Mouse (Mus musculus): ENCODE results near the gene Mael. TPM values are rescaled to one million over a fixed set of nuclear protein-coding genes. Genes with fewer than 3 reads are reported as not detected.
A peak's percentile ranks its signal among the peaks of the same experiment; 100 is the strongest.

Mael gene
- not detected in 2 replicates for polyA plus RNA-seq (2016; fragmentation: Nextera tagmentation; extraction: Ambion mirVana)

DNA sequence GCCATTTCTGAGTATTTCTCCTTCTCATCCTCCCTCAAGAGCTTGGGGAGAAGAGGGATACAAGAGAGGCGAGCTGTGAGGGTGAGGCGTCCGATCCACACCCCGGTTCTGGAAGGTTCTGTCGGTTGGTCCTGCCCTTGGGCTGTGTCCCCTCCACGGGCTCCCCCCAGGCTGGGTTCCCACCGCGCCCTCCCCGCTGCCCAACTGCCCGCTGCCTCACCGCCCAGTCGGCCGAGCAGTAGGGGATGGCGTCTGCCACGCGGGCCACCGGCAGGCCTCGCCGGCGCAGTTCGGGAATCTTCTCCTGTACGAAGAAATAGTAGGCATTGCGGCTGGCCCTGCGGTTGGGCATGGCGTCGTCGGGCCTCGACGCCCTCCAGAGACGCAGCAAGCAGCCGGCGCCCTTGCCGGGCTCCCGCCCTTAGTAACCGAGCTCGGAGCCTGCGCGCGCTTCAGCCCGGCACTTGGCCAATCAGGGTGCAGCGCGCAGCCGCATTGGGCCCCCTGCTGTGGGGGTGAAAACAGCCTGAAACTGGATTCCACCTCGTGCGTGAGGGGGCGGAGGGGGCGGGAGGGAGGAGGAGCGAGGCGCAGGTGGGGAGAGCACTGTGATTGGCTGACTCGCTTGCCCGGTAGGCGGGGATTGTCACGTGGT lies at the start of gene Mael:
Mael (minus strand) TSS at position 433 of the 655 bp plus-strand sequence.
- ATAC-seq (ENCODE audit: low FRiP score, low read depth) = no peak
- Histone ChIP-seq H3K27ac (no peak within 1 kb of the TSS), H3K36me3 (no peaks in the 10 kb centered on the region), H3K27me3 (replicated peaks) (no peaks in the 10 kb centered on the region), H3K9ac (no peak within 1 kb of the TSS), H3K4me2 (replicated peaks) (no peak within 1 kb of the TSS), H3K9me3 (peaks cover 5% of the 10 kb centered on the region), H3K4me3 (no peak within 1 kb of the TSS), H3K4me1 (no peaks in the 10 kb centered on the region)
- 86% methylated on average over 53 of the region's 53 CpGs for WGBS

DNA sequence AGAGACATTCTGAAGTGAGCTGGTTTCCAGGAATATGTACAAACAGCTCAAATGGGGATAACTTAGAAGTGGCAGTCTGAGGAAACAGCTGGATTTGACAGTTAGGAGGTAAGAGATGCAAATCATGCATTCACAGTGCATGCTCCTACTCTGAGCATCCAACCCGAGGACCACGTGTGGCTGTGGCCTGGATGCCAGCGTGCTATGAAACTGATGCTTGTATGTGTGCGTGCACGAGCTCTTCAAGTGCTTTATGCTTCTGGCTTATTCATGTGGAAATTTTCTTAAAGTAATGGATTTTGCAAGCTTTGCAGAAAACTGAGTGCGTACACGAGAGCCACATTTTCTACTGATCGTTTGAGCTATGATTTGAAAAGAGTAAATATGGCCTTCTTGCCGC lies 47.7 kb upstream of the Mael start:
- Histone ChIP-seq H3K36me3 (no peaks in the 10 kb centered on the region), H3K27me3 (replicated peaks) (no peaks in the 10 kb centered on the region), H3K27ac (no peak overlapping the region), H3K9ac (no peak overlapping the region), H3K4me3 (no peak overlapping the region), H3K4me2 (replicated peaks) (no peak overlapping the region), H3K9me3 (no peaks in the 10 kb centered on the region), H3K4me1 (peaks cover 41% of the 10 kb centered on the region)
- no peak for ATAC-seq (ENCODE audit: low FRiP score, low read depth)
- WGBS = 83% methylated on average over 9 of the region's 9 CpGs

DNA sequence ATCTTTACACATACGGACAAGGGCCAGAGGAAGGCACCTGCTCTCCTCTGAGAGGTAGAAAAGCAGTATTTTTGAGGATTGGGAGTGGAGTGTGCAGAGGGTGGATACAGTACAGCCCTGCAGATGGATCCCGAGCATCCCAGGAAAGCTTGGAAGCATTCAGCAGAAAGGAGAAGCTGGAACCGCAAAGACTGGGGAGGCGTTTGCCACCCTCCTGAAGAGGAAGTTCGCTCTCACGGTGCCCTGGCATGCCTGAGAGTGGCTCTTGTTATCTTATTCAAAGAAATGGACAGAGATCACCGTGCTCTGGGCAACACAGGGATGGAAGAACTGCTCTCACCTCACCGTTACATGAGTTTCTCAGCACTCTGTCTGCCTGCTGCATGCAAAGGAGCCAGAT lies 45.8 kb upstream of the Mael start:
- Histone ChIP-seq H3K9ac (no peak overlapping the region), H3K9me3 (no peaks in the 10 kb centered on the region), H3K4me2 (replicated peaks) (no peak overlapping the region), H3K27me3 (replicated peaks) (no peaks in the 10 kb centered on the region), H3K36me3 (no peaks in the 10 kb centered on the region), H3K4me3 (no peak overlapping the region), H3K4me1 (peaks cover 58% of the 10 kb centered on the region), H3K27ac (no peak overlapping the region)
- ATAC-seq (ENCODE audit: low FRiP score, low read depth) = no peak
- WGBS = 60% methylated on average over 8 of the region's 8 CpGs

DNA sequence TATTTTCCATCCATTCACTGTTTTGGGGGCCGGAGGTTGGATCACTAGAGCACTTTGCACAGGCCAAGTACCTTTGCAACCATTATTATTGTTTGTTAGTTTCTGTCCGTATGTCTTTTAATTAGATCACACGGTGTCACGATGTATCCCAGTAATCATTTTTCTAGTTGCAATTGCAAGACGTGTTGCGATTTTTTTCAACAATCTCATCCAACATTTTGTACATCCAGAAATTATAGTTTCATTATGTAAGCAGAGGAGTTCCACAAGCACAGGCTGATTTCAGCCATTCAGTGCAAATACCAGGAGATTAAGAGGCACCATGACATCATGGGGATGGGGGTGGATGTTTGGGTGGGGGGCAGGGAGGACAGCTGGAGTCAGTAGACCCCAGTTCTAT lies 44.9 kb upstream of the Mael start:
- H3K4me2 ChIP-seq (replicated peaks) = no peak overlapping the region
- peaks cover 67% of the 10 kb centered on the region for H3K4me1 ChIP-seq
- no peak overlapping the region for H3K4me3 ChIP-seq
- H3K27ac ChIP-seq = 0 out of 2 replicates have a peak overlapping the region, but pooled peaks have one; percentile 11
- WGBS = 70% methylated on average over 6 of the region's 6 CpGs
- H3K36me3 ChIP-seq = no peaks in the 10 kb centered on the region
- no peaks in the 10 kb centered on the region for H3K27me3 ChIP-seq (replicated peaks)
- H3K9ac ChIP-seq = no peak overlapping the region
- no peaks in the 10 kb centered on the region for H3K9me3 ChIP-seq
- no peak for ATAC-seq (ENCODE audit: low FRiP score, low read depth)

DNA sequence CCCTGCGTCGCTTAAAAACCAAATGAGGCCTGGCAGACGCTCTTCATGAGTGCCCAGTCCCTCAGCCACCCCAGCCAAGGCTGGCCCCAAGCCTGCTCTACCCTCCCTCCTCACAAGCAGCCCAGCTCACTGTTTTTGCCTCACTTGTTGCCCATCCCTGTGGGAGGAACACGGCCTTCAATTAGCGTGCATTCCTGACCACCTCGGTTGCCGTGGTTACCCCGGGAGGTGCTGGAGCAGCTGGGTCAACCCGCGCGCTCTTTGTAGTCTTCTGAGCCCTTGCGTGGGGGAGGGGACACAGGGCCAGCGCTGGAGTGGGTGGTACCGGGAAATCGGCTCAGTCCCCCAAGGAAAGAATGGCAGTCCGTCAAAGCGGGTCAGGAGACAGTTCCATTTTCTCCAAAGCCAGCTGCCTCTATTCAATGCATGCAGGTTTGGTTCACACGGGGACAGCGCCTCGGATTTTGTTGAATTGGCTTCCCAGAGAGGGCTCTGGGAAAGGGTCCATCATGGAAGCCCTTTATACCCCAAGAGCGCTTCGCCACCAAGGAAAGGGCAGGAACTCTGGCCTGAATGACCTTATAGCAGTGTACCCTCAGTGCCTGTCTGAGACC lies 44.2 kb upstream of the Mael start:
- 2% methylated on average over 22 of the region's 22 CpGs for WGBS
- Histone ChIP-seq H3K4me3 (0 out of 2 replicates have a peak overlapping the region, but pooled peaks have one; percentile 0), H3K27ac (0 out of 2 replicates have a peak overlapping the region, but pooled peaks have one; percentile 11), H3K9ac (no peak overlapping the region), H3K4me2 (replicated peaks) (peak overlapping the region; percentile 45), H3K27me3 (replicated peaks) (no peaks in the 10 kb centered on the region), H3K36me3 (no peaks in the 10 kb centered on the region), H3K4me1 (peaks cover 71% of the 10 kb centered on the region), H3K9me3 (no peaks in the 10 kb centered on the region)
- peak; percentile 89 for ATAC-seq (ENCODE audit: low FRiP score, low read depth)

DNA sequence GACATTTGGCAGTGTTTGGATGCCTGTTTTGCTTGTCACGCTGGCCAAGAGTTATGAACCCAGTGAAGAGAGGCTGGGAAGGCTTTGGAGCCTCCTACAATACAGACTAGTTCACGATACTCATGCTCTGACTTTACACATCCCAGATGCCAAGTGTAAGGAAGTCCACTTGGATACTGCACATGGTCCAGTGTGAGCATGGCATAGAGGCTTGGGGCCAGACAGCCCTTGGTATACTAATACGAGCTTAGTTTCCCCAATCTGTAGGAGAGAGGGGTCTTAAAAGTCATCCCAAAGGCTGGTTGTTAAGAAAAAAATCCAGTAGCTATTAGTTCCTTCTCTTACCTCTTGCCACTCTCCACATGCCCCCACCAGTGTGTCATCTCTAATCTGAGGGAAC lies 43.3 kb upstream of the Mael start:
- Histone ChIP-seq H3K4me1 (peaks cover 66% of the 10 kb centered on the region), H3K4me2 (replicated peaks) (peak overlapping the region; percentile 45), H3K9ac (no peak overlapping the region), H3K27ac (no peak overlapping the region), H3K27me3 (replicated peaks) (no peaks in the 10 kb centered on the region), H3K9me3 (no peaks in the 10 kb centered on the region), H3K36me3 (no peaks in the 10 kb centered on the region), H3K4me3 (no peak overlapping the region)
- no peak for ATAC-seq (ENCODE audit: low FRiP score, low read depth)
- WGBS = 15% methylated on average over 3 of the region's 3 CpGs

DNA sequence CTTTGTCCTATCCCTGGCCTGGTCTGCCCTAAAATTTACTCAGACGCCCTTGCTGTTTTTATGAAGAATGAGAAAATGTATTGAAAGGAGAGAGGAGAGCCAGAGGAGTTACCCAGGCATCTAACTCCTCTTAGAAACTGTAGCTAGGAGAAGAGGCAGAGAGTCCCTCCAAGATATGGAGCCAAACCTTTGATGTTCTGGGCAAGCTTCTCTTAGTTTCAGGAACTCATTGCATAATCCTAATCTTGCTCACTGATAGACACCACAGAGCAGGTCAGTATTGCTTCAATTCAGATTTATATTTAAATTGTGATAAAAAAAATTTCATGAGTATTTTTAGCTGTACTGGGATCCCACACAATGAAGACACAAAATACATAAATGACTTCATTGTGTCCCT lies 42.7 kb upstream of the Mael start:
- Histone ChIP-seq H3K9ac (no peak overlapping the region), H3K9me3 (no peaks in the 10 kb centered on the region), H3K36me3 (no peaks in the 10 kb centered on the region), H3K4me1 (peaks cover 66% of the 10 kb centered on the region), H3K4me2 (replicated peaks) (peak overlapping the region; percentile 17; the same call in 1 of the 2 replicates), H3K4me3 (no peak overlapping the region), H3K27me3 (replicated peaks) (no peaks in the 10 kb centered on the region), H3K27ac (no peak overlapping the region)
- WGBS = 9% methylated on average over 1 of the region's 1 CpGs
- ATAC-seq (ENCODE audit: low FRiP score, low read depth) = no peak

DNA sequence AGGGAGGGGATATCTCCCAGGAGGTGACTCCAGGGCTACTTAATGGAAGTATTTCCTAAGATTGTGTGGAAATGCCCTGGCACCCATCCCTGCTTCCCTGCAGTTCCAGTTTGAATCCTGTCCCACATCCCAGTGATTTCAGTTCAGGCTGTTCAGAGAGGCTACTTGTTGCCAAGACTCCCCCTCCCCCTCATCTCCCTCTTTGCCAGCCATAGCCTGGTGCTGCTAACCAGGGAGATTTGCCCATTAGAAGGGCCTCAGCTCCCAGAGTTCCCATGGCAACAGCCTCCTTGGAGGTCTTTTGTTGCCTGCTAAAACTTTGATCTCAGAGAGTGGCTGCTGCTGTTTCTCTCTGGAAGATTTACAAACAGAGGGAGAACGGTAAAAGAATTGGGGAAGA lies 42.0 kb upstream of the Mael start:
- peak; percentile 62 for ATAC-seq (ENCODE audit: low FRiP score, low read depth)
- H3K9ac ChIP-seq = no peak overlapping the region
- H3K9me3 ChIP-seq = no peaks in the 10 kb centered on the region
- H3K27ac ChIP-seq = no peak overlapping the region
- peaks cover 66% of the 10 kb centered on the region for H3K4me1 ChIP-seq
- 12% methylated on average over 1 of the region's 1 CpGs for WGBS
- H3K27me3 ChIP-seq (replicated peaks) = no peaks in the 10 kb centered on the region
- no peaks in the 10 kb centered on the region for H3K36me3 ChIP-seq
- no peak overlapping the region for H3K4me3 ChIP-seq
- H3K4me2 ChIP-seq (replicated peaks) = peak overlapping the region; percentile 17; the same call in 1 of the 2 replicates

DNA sequence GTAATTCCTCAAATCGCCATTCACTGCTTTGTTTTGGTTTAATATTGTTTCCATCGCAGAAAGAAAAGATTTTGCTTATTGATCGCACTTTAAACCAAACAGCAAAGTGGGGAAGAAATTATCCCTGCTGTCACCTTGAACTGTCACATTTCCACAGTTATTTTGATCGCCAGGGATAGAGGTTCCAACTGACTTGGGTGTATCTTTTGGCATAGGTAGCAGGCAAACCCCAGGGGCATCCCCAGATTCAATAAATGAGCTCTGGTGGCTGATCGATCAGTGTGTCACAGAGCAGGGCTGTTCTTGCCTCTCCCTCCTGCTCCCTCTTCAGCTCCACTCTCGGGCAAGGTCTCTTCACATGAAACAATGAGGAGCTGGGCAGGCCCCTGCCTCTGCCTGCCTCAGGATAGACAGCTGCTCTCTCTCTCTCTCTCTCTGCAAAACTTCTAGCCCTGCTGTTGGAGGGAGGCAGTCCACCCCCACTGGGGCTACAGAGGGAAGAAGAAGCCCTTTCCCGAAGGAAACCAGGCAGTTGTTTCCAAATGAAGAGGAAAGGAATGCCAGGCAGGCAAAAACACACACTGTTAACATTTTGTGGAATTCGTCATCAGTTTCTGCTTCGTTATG lies 41.1 kb upstream of the Mael start:
- H3K9ac ChIP-seq = 0 out of 2 replicates have a peak overlapping the region, but pooled peaks have one; percentile 26
- H3K36me3 ChIP-seq = no peaks in the 10 kb centered on the region
- H3K27me3 ChIP-seq (replicated peaks) = no peaks in the 10 kb centered on the region
- no peak overlapping the region for H3K27ac ChIP-seq
- H3K4me3 ChIP-seq = no peak overlapping the region
- peak overlapping the region; percentile 5; the same call in 1 of the 2 replicates for H3K4me2 ChIP-seq (replicated peaks)
- peaks cover 61% of the 10 kb centered on the region for H3K4me1 ChIP-seq
- 21% methylated on average over 9 of the region's 9 CpGs for WGBS
- ATAC-seq (ENCODE audit: low FRiP score, low read depth) = 0 out of 2 replicates have a peak, but pooled peaks have one; percentile 17
- H3K9me3 ChIP-seq = no peaks in the 10 kb centered on the region

DNA sequence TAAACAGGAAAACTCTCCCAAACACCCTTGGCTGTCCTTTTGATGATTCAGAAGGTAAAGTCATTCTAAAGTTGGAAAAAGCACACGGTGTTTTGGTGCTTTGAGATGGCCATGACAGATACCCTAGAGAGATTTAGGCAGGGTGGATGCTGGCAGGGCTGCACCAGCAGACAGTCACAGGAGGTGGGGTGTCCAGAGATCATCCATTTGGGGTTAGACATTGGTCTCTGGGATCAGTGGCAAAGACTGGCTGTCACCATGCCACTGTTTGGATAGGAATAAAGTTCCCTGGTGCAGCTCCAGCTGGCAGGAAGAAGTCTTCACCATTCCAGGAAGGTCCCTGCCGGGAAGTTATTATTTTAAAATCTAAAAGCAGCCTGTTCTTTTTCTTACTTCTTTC lies 40.2 kb upstream of the Mael start:
- no peak overlapping the region; the same call in 1 of the 2 replicates for H3K4me2 ChIP-seq (replicated peaks)
- 21% methylated on average over 2 of the region's 2 CpGs for WGBS

DNA sequence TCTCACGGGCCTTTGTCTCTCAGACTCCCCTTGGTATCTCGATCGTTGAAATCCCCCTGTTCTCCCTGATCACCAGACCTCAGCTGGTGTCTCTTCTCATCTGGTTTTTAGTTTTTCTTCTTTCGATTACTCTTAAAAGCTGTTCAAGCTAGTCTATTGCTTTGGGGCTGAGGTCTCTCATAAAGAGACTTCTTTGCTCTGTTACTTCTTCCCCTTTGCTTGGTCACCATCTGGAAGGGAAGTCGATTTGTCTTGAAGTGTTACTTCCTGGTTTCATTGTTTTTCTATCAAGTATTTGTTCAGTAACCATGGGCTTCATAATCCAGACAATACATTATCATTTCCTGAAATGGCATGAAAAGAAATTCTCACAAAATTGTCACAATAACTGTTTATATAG lies 29.7 kb upstream of the Mael start:
- 95% methylated on average over 5 of the region's 5 CpGs for whole genome bisulfite sequencing
- Histone ChIP-seq H3K9ac (no peak overlapping the region), H3K27ac (no peak overlapping the region), H3K9me3 (no peaks in the 10 kb centered on the region), H3K4me2 (replicated peaks) (no peak overlapping the region), H3K4me1 (no peaks in the 10 kb centered on the region), H3K27me3 (replicated peaks) (no peaks in the 10 kb centered on the region), H3K4me3 (no peak overlapping the region), H3K36me3 (peaks cover 23% of the 10 kb centered on the region)
- ATAC-seq (ENCODE audit: low FRiP score, low read depth) = no peak

More for the DNA sequence above, 40.2 kb upstream of the Mael start:
- Histone ChIP-seq H3K9ac (no peak overlapping the region), H3K27me3 (replicated peaks) (no peaks in the 10 kb centered on the region), H3K9me3 (no peaks in the 10 kb centered on the region), H3K4me3 (no peak overlapping the region), H3K27ac (no peak overlapping the region), H3K36me3 (no peaks in the 10 kb centered on the region), H3K4me1 (peaks cover 54% of the 10 kb centered on the region)
- ATAC-seq (ENCODE audit: low FRiP score, low read depth) = no peak

DNA sequence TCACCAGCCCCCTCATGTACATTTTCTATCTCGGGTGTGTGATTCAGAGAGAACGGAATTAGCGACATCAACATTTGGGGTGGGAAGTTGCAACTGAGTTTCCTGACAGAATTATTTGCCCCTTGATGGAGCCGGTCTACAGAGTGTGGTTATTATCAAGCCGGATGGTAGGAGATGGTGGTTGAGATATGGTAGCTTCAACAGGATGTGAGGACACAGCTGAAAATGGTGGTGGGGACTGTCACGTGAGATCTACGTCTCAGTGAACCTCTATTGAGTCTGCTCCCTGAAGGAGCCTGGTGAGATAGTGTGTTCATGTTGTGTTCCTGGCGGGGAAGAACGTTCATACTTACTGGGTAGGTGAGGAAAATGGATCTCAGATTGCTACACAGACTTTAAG lies 28.4 kb upstream of the Mael start:
- H3K27me3 ChIP-seq (replicated peaks) = no peaks in the 10 kb centered on the region
- H3K9ac ChIP-seq = no peak overlapping the region
- WGBS = 93% methylated on average over 9 of the region's 9 CpGs
- H3K36me3 ChIP-seq = peaks cover 18% of the 10 kb centered on the region
- H3K4me2 ChIP-seq (replicated peaks) = no peak overlapping the region
- no peak overlapping the region for H3K27ac ChIP-seq
- no peaks in the 10 kb centered on the region for H3K9me3 ChIP-seq
- H3K4me1 ChIP-seq = no peaks in the 10 kb centered on the region
- H3K4me3 ChIP-seq = no peak overlapping the region
- ATAC-seq (ENCODE audit: low FRiP score, low read depth) = no peak

Data from neural tube, embryonic 12.5 days (tissue).